8 mouse cellular contexts compared by ENCODE assay signal in the genomic region with DNA sequence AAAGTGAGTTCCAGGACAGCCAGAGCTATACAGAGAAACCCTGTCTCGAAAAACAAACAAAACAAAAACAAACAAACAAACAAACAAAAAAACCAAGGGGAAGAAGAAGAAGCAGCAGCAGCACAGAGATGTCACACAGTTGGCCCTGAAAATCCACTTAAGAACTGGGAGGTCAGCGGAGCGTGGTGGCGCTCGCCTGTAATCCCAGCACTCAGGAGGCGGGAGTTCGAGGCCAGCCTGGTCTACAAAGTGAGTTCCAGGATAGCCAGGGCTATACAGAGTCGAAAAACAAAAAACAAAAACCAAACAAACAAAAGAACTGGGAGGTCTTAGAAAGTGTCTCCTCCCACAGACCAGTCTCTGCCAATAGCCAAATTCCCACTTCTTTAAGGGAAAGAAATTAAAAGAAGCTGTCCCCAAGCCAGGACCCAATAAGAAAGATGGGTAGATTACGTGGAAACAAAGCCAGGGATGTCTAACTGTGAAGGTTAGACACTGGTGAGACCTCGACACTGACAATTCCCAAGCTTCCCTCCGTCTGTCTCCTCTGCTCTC. TPM values are rescaled to one million over a fixed set of nuclear protein-coding genes. Genes with fewer than 3 reads are reported as not detected.
DNase-seq lines count a peak whose midpoint lies in the region; ATAC-seq lines count a peak whose summit lies in the region.

No protein-coding gene starts in this region.

- 57% methylated on average over 11 of the region's 11 CpGs for WGBS in forebrain, embryonic 15.5 days
- 58% methylated on average over 11 of the region's 11 CpGs for WGBS in liver, embryonic 13.5 days (ENCODE audit: insufficient replicate concordance)

- H3K36me3 ChIP-seq in forebrain, embryonic 15.5 days: no peaks in the 10 kb centered on the region
- no peaks in the 10 kb centered on the region for H3K36me3 ChIP-seq in liver, embryonic 13.5 days

- H3K27ac ChIP-seq in forebrain, embryonic 15.5 days (replicated peaks): 0 out of 2 replicates have a peak overlapping the region, but pooled peaks have one; percentile 8
- H3K27ac ChIP-seq in liver, embryonic 13.5 days: peak overlapping the region; percentile 21; the same call in 1 of the 2 replicates

- peak; percentile 19 to 23 for DNase-seq in cerebellum, postnatal 10 days
- no peak for DNase-seq in cerebellum, adult 9-10 months
- DNase-seq in 3T3-L1 (ENCODE audit: low read depth, low spot score): peak; percentile 39
- no peak for DNase-seq in liver, embryonic 13.5 days
- DNase-seq in adrenal gland, postnatal 4 days (ENCODE audit: low spot score in 2 of 2): no peak
- DNase-seq in layer of hippocampus, postnatal 14 days (ENCODE audit: low spot score in 2 of 2): no peak
- no peak for DNase-seq in embryo, embryonic 10 days (ENCODE audit: low spot score)

- H3K4me2 ChIP-seq in forebrain, embryonic 15.5 days (replicated peaks): peak overlapping the region; percentile 82
- H3K4me2 ChIP-seq in liver, embryonic 13.5 days: peak overlapping the region; percentile 92

- ATAC-seq in forebrain, embryonic 15.5 days (replicated peaks): peak; percentile 9
- no peak for ATAC-seq in liver, embryonic 13.5 days (ENCODE audit: low read depth)

- peak overlapping the region; percentile 63 for H3K4me3 ChIP-seq in forebrain, embryonic 15.5 days
- peak overlapping the region; percentile 70 for H3K4me3 ChIP-seq in liver, embryonic 13.5 days (replicated peaks)

- H3K27me3 ChIP-seq in forebrain, embryonic 15.5 days: no peaks in the 10 kb centered on the region
- no peaks in the 10 kb centered on the region for H3K27me3 ChIP-seq in liver, embryonic 13.5 days

- H3K9me3 ChIP-seq in forebrain, embryonic 15.5 days: no peaks in the 10 kb centered on the region
- H3K9me3 ChIP-seq in liver, embryonic 13.5 days (replicated peaks): no peaks in the 10 kb centered on the region

- peak overlapping the region; percentile 66 for H3K9ac ChIP-seq in forebrain, embryonic 15.5 days (replicated peaks)
- H3K9ac ChIP-seq in liver, embryonic 13.5 days: peak overlapping the region; percentile 78

- H3K4me1 ChIP-seq in forebrain, embryonic 15.5 days: peaks cover 10% of the 10 kb centered on the region
- H3K4me1 ChIP-seq in liver, embryonic 13.5 days (replicated peaks): peaks cover 66% of the 10 kb centered on the region

RNA-seq across cellular contexts. Expression of a gene that starts 0.7 kb away (rescaled TPM):
- polyA plus RNA-seq in forebrain, embryonic 15.5 days (2015; fragmentation: Nextera tagmentation; extraction: Ambion mirVana): 6.0 and 8.9 TPM in 2 replicates
- polyA plus RNA-seq in liver, embryonic 13.5 days (2015; fragmentation: Nextera tagmentation; extraction: Ambion mirVana): 1.4 and 2.0 TPM in 2 replicates
- 10 to 100 TPM in 1 of 2 experiments, 1 to 10 TPM in 1; 9.2 to 11.3 TPM for total RNA-seq in adrenal gland, postnatal 4 days (2021)
- 1 to 10 TPM; 8.4 to 9.3 TPM for total RNA-seq in layer of hippocampus, postnatal 14 days (2021)

RNA-seq across cellular contexts. Expression of a gene that starts 9.3 kb away (rescaled TPM):
- 9.1 and 9.5 TPM in 2 replicates for polyA plus RNA-seq in forebrain, embryonic 15.5 days (2015; fragmentation: Nextera tagmentation; extraction: Ambion mirVana)
- polyA plus RNA-seq in liver, embryonic 13.5 days (2015; fragmentation: Nextera tagmentation; extraction: Ambion mirVana): 4.5 and 5.8 TPM in 2 replicates
- total RNA-seq in adrenal gland, postnatal 4 days (2021): 10 to 100 TPM; 26.4 to 26.5 TPM
- total RNA-seq in layer of hippocampus, postnatal 14 days (2021): 10 to 100 TPM; 23.6 to 26.2 TPM

RNA-seq across cellular contexts. Expression of a gene that starts 46.7 kb away (rescaled TPM):
- 88.2 and 95.8 TPM in 2 replicates for polyA plus RNA-seq in forebrain, embryonic 15.5 days (2015; fragmentation: Nextera tagmentation; extraction: Ambion mirVana)
- polyA plus RNA-seq in liver, embryonic 13.5 days (2015; fragmentation: Nextera tagmentation; extraction: Ambion mirVana): 14.3 and 17.4 TPM in 2 replicates
- total RNA-seq in adrenal gland, postnatal 4 days (2021): 10 to 100 TPM; 72.0 to 75.8 TPM
- total RNA-seq in layer of hippocampus, postnatal 14 days (2021): 100 to 1,000 TPM; 102 to 114 TPM

Comparison
In these comparisons a context has a peak if more than half of its experiments do, and no peak if none do; other contexts are left out.
1. DNase-seq: peak in cerebellum, postnatal 10 days (2 of 2) and 3T3-L1 (single experiment); none in cerebellum, adult 9-10 months (single experiment), liver, embryonic 13.5 days (single experiment), adrenal gland, postnatal 4 days (0 of 2), layer of hippocampus, postnatal 14 days (0 of 2) and embryo, embryonic 10 days (single experiment).